ENCODE assay signal across 19 mouse cellular contexts in genomic region chr2:106826806-106827205, GRCm38 (mm10).
"Had no signal": no experiment of that assay in that cellular context is flagged by ENCODE, and none has a peak within 500 bp of the region (broad histone marks: within the 10 kb centered on the region; RNA-seq: fewer than 3 reads in every experiment).

No protein-coding gene starts in this region.

- H3K36me3 ChIP-seq: hindbrain, embryonic 10.5 days; hindbrain, embryonic 12.5 days; intestine, embryonic 15.5 days; limb, embryonic 15.5 days; liver, embryonic 12.5 days had no signal

- DNase-seq: gastrocnemius, postnatal 14 days; gastrocnemius, postnatal 36 days; heart, postnatal 10 days; heart, postnatal 4 days; kidney, adult 18-20 months; kidney, adult 8-10 months; kidney, postnatal 10 days; kidney, postnatal 25 days; kidney, postnatal 4 days had no signal

- H3K9ac ChIP-seq: hindbrain, embryonic 12.5 days; hindbrain, embryonic 14.5 days; intestine, embryonic 15.5 days; limb, embryonic 13.5 days; limb, embryonic 15.5 days; liver, embryonic 12.5 days; liver, embryonic 14.5 days had no signal

- H3K9me3 ChIP-seq: hindbrain, embryonic 10.5 days; hindbrain, embryonic 12.5 days; intestine, embryonic 15.5 days; limb, embryonic 13.5 days; limb, embryonic 15.5 days; liver, embryonic 12.5 days had no signal

- H3K4me3 ChIP-seq: hindbrain, embryonic 10.5 days; hindbrain, embryonic 12.5 days; intestine, embryonic 15.5 days; layer of hippocampus, adult 2 months; left cerebral cortex, adult 2 months; limb, embryonic 13.5 days; limb, embryonic 15.5 days; liver, embryonic 12.5 days had no signal

- H3K27me3 ChIP-seq: intestine, embryonic 15.5 days; limb, embryonic 13.5 days; limb, embryonic 15.5 days; liver, embryonic 12.5 days had no signal

- H3K27ac ChIP-seq: hindbrain, embryonic 10.5 days; hindbrain, embryonic 12.5 days; hindbrain, embryonic 14.5 days; intestine, embryonic 15.5 days; layer of hippocampus, adult 2 months; left cerebral cortex, adult 2 months; limb, embryonic 13.5 days; limb, embryonic 15.5 days; liver, embryonic 12.5 days; liver, embryonic 14.5 days had no signal
